Mouse (Mus musculus) erythroblast, adult 5-6 weeks (primary cell): Measurements from ENCODE around the gene Tent5b. TPM values are rescaled to one million over a fixed set of nuclear protein-coding genes. Genes with fewer than 3 reads are reported as not detected.

Source experiments
- total RNA-seq, 2 experiments: library from RNA; stranded (forward) in 1 of 2; stranded (reverse) in 1 of 2; fragments of 150-400 nt in 1 of 2; fragments of 200-764, 138-1000 nt in 1 of 2; gene quantifications; 2 replicates each; pipeline versions ENCODE4 v1.2.3 to v1.2.4; 2015 to 2017; ENCODE audit warnings: low replicate concordance in 2 of 2

Tent5b gene
- total RNA-seq, 2 experiments from 2014 or later: not detected

Other genes starting within 250 kb of the Tent5b start
- 0.96 and 4.6 TPM in 2 replicates for gene Map3k6, start 239.3 kb upstream of the Tent5b start, total RNA-seq (2015; ENCODE audit: low replicate concordance)
- gene Map3k6, start 239.3 kb upstream of the Tent5b start, total RNA-seq (2017; ENCODE audit: low replicate concordance): 0.42 TPM in 1 of 2 replicates, not detected in the other
- gene Sytl1, start 217.0 kb upstream of the Tent5b start, total RNA-seq (2015; ENCODE audit: low replicate concordance): 0.96 and 1.0 TPM in 2 replicates
- gene Sytl1, start 217.0 kb upstream of the Tent5b start, total RNA-seq (2017; ENCODE audit: low replicate concordance): 0.28 and 1.4 TPM in 2 replicates
- gene Tmem222, start 202.3 kb upstream of the Tent5b start, total RNA-seq (2015; ENCODE audit: low replicate concordance): 9.8 and 22.3 TPM in 2 replicates
- 1.5 and 6.7 TPM in 2 replicates for gene Tmem222, start 202.3 kb upstream of the Tent5b start, total RNA-seq (2017; ENCODE audit: low replicate concordance)
- 8.6 and 9.6 TPM in 2 replicates for gene Wdtc1, start 126.7 kb upstream of the Tent5b start, total RNA-seq (2015; ENCODE audit: low replicate concordance)
- 8.4 and 18.3 TPM in 2 replicates for gene Wdtc1, start 126.7 kb upstream of the Tent5b start, total RNA-seq (2017; ENCODE audit: low replicate concordance)
- gene Slc9a1, start 110.4 kb upstream of the Tent5b start, total RNA-seq (2015; ENCODE audit: low replicate concordance): 6.5 and 9.8 TPM in 2 replicates
- 5.9 and 8.3 TPM in 2 replicates for gene Slc9a1, start 110.4 kb upstream of the Tent5b start, total RNA-seq (2017; ENCODE audit: low replicate concordance)
- not detected in 2 replicates for gene Trnp1, start 18.4 kb downstream of the Tent5b start, total RNA-seq (2015; ENCODE audit: low replicate concordance)
- not detected in 2 replicates for gene Trnp1, start 18.4 kb downstream of the Tent5b start, total RNA-seq (2017; ENCODE audit: low replicate concordance)
- gene Kdf1, start 38.8 kb downstream of the Tent5b start, total RNA-seq (2015; ENCODE audit: low replicate concordance): not detected in 2 replicates
- not detected in 2 replicates for gene Kdf1, start 38.8 kb downstream of the Tent5b start, total RNA-seq (2017; ENCODE audit: low replicate concordance)
- gene Nudc, start 65.9 kb downstream of the Tent5b start, total RNA-seq (2015; ENCODE audit: low replicate concordance): 31.5 and 51.8 TPM in 2 replicates
- 35.4 and 80.4 TPM in 2 replicates for gene Nudc, start 65.9 kb downstream of the Tent5b start, total RNA-seq (2017; ENCODE audit: low replicate concordance)
- not detected in 2 replicates for gene Nr0b2, start 73.2 kb downstream of the Tent5b start, total RNA-seq (2015; ENCODE audit: low replicate concordance)
- not detected in 2 replicates for gene Nr0b2, start 73.2 kb downstream of the Tent5b start, total RNA-seq (2017; ENCODE audit: low replicate concordance)
- gene Gpatch3, start 94.6 kb downstream of the Tent5b start, total RNA-seq (2015; ENCODE audit: low replicate concordance): 0.84 TPM in 1 of 2 replicates, not detected in the other
- gene Gpatch3, start 94.6 kb downstream of the Tent5b start, total RNA-seq (2017; ENCODE audit: low replicate concordance): 9.7 and 26.5 TPM in 2 replicates
- gene Gpn2, start 104.2 kb downstream of the Tent5b start, total RNA-seq (2015; ENCODE audit: low replicate concordance): 1.7 and 3.1 TPM in 2 replicates
- gene Gpn2, start 104.2 kb downstream of the Tent5b start, total RNA-seq (2017; ENCODE audit: low replicate concordance): 1.3 and 11.2 TPM in 2 replicates
- 0.84 TPM in 1 of 2 replicates, not detected in the other for gene Sfn, start 122.0 kb downstream of the Tent5b start, total RNA-seq (2015; ENCODE audit: low replicate concordance)
- gene Sfn, start 122.0 kb downstream of the Tent5b start, total RNA-seq (2017; ENCODE audit: low replicate concordance): 0.28 and 1.5 TPM in 2 replicates
- 4.4 and 8.8 TPM in 2 replicates for gene Zdhhc18, start 170.0 kb downstream of the Tent5b start, total RNA-seq (2015; ENCODE audit: low replicate concordance)
- 3.8 and 8.8 TPM in 2 replicates for gene Zdhhc18, start 170.0 kb downstream of the Tent5b start, total RNA-seq (2017; ENCODE audit: low replicate concordance)
- 0.84 and 8.1 TPM in 2 replicates for gene Pigv, start 192.5 kb downstream of the Tent5b start, total RNA-seq (2015; ENCODE audit: low replicate concordance)
- 1.1 and 1.7 TPM in 2 replicates for gene Pigv, start 192.5 kb downstream of the Tent5b start, total RNA-seq (2017; ENCODE audit: low replicate concordance)